Mouse (Mus musculus): Measurements from ENCODE around the gene Eif2ak1. TPM values are rescaled to one million over a fixed set of nuclear protein-coding genes. Genes with fewer than 3 reads are reported as not detected.

Gene Eif2ak1
- polyA plus RNA-seq, 1 experiment, result 30.0 TPM

- TF ChIP-seq POLR2A (IDR thresholded peaks at IDR 0.05; ENCODE audit: low read depth, low read length) (no peak), CTCF (IDR thresholded peaks at IDR 0.05; ENCODE audit: borderline replicate concordance, insufficient read depth, low read length) (no peak)
- no peaks in the 10 kb centered on the region for H3K4me1 ChIP-seq (ENCODE audit: control insufficient read depth, insufficient read depth, low read length)
- H3K4me3 ChIP-seq (ENCODE audit: insufficient read depth, low read length), result no peak overlapping the region
- H3K27ac ChIP-seq (ENCODE audit: insufficient read depth, low read length), result no peak overlapping the region
Observed at GRCm38 (mm10) chr5:143924781-143925452, 107.3 kb downstream of the Eif2ak1 start.

GRCm38 (mm10) chr5:143927875-143928274, 110.3 kb downstream of the Eif2ak1 start, which contains the start of gene Gm42421:
Gm42421 (plus strand) TSS chr5:143928175.
- TF ChIP-seq CTCF (IDR thresholded peaks at IDR 0.05; ENCODE audit: borderline replicate concordance, insufficient read depth, low read length) (no peak), POLR2A (IDR thresholded peaks at IDR 0.05; ENCODE audit: low read depth, low read length) (no peak)

GRCm38 (mm10) chr5:143929291-143929690, 111.7 kb downstream of the Eif2ak1 start:
- Histone ChIP-seq H3K4me1 (ENCODE audit: control insufficient read depth, insufficient read depth, low read length) (no peaks in the 10 kb centered on the region), H3K4me3 (ENCODE audit: insufficient read depth, low read length) (no peak overlapping the region), H3K27ac (ENCODE audit: insufficient read depth, low read length) (no peak overlapping the region)
- TF ChIP-seq CTCF (IDR thresholded peaks at IDR 0.05; ENCODE audit: borderline replicate concordance, insufficient read depth, low read length) (no peak), POLR2A (IDR thresholded peaks at IDR 0.05; ENCODE audit: low read depth, low read length) (no peak)

More at GRCm38 (mm10) chr5:143927875-143928274, 110.3 kb downstream of the Eif2ak1 start, which contains the start of gene Gm42421:
- Histone ChIP-seq H3K4me1 (ENCODE audit: control insufficient read depth, insufficient read depth, low read length) (no peaks in the 10 kb centered on the region), H3K4me3 (ENCODE audit: insufficient read depth, low read length) (no peak within 1 kb of the TSS), H3K27ac (ENCODE audit: insufficient read depth, low read length) (no peak within 1 kb of the TSS)

GRCm38 (mm10) chr5:143930656-143931055, 113.1 kb downstream of the Eif2ak1 start:
- Histone ChIP-seq H3K4me3 (ENCODE audit: insufficient read depth, low read length) (no peak overlapping the region), H3K4me1 (ENCODE audit: control insufficient read depth, insufficient read depth, low read length) (no peaks in the 10 kb centered on the region), H3K27ac (ENCODE audit: insufficient read depth, low read length) (no peak overlapping the region)
- no peak for TF ChIP-seq CTCF (IDR thresholded peaks at IDR 0.05; ENCODE audit: borderline replicate concordance, insufficient read depth, low read length)
- no peak for TF ChIP-seq POLR2A (IDR thresholded peaks at IDR 0.05; ENCODE audit: low read depth, low read length)

- Histone ChIP-seq H3K4me1 (ENCODE audit: control insufficient read depth, insufficient read depth, low read length) (no peaks in the 10 kb centered on the region), H3K27ac (ENCODE audit: insufficient read depth, low read length) (no peak overlapping the region), H3K4me3 (ENCODE audit: insufficient read depth, low read length) (no peak overlapping the region)
- no peak for TF ChIP-seq POLR2A (IDR thresholded peaks at IDR 0.05; ENCODE audit: low read depth, low read length)
- no peak for TF ChIP-seq CTCF (IDR thresholded peaks at IDR 0.05; ENCODE audit: borderline replicate concordance, insufficient read depth, low read length)
Observed at GRCm38 (mm10) chr5:143931863-143932580, 114.4 kb downstream of the Eif2ak1 start.

- H3K27ac ChIP-seq (ENCODE audit: insufficient read depth, low read length), result no peak within 1 kb of the TSS
- no peaks in the 10 kb centered on the region for H3K4me1 ChIP-seq (ENCODE audit: control insufficient read depth, insufficient read depth, low read length)
- no peak within 1 kb of the TSS for H3K4me3 ChIP-seq (ENCODE audit: insufficient read depth, low read length)
- no peak for TF ChIP-seq POLR2A (IDR thresholded peaks at IDR 0.05; ENCODE audit: low read depth, low read length)
- TF ChIP-seq CTCF (IDR thresholded peaks at IDR 0.05; ENCODE audit: borderline replicate concordance, insufficient read depth, low read length), result no peak
Observed at GRCm38 (mm10) chr5:143932831-143933230, 115.2 kb downstream of the Eif2ak1 start, which contains the start of gene Rsph10b. Rsph10b (plus strand) TSS chr5:143933035.

- TF ChIP-seq CTCF (IDR thresholded peaks at IDR 0.05; ENCODE audit: borderline replicate concordance, insufficient read depth, low read length), result no peak
- no peak for TF ChIP-seq POLR2A (IDR thresholded peaks at IDR 0.05; ENCODE audit: low read depth, low read length)
- H3K4me3 ChIP-seq (ENCODE audit: insufficient read depth, low read length), result no peak overlapping the region
- H3K4me1 ChIP-seq (ENCODE audit: control insufficient read depth, insufficient read depth, low read length), result no peaks in the 10 kb centered on the region
- H3K27ac ChIP-seq (ENCODE audit: insufficient read depth, low read length), result no peak overlapping the region
Observed at GRCm38 (mm10) chr5:143933414-143933813, 115.8 kb downstream of the Eif2ak1 start.

GRCm38 (mm10) chr5:143933875-143934274, 116.3 kb downstream of the Eif2ak1 start:
- Histone ChIP-seq H3K4me3 (ENCODE audit: insufficient read depth, low read length) (no peak overlapping the region), H3K4me1 (ENCODE audit: control insufficient read depth, insufficient read depth, low read length) (no peaks in the 10 kb centered on the region), H3K27ac (ENCODE audit: insufficient read depth, low read length) (no peak overlapping the region)
- TF ChIP-seq POLR2A (IDR thresholded peaks at IDR 0.05; ENCODE audit: low read depth, low read length), result no peak
- no peak for TF ChIP-seq CTCF (IDR thresholded peaks at IDR 0.05; ENCODE audit: borderline replicate concordance, insufficient read depth, low read length)

GRCm38 (mm10) chr5:143936156-143936555, 118.6 kb downstream of the Eif2ak1 start:
- no peak for TF ChIP-seq CTCF (IDR thresholded peaks at IDR 0.05; ENCODE audit: borderline replicate concordance, insufficient read depth, low read length)
- no peak for TF ChIP-seq POLR2A (IDR thresholded peaks at IDR 0.05; ENCODE audit: low read depth, low read length)
- H3K4me3 ChIP-seq (ENCODE audit: insufficient read depth, low read length), result no peak overlapping the region
- no peaks in the 10 kb centered on the region for H3K4me1 ChIP-seq (ENCODE audit: control insufficient read depth, insufficient read depth, low read length)

GRCm38 (mm10) chr5:143941588-143941987, 124.0 kb downstream of the Eif2ak1 start:
- H3K4me1 ChIP-seq (ENCODE audit: control insufficient read depth, insufficient read depth, low read length), result no peaks in the 10 kb centered on the region
- no peak overlapping the region for H3K27ac ChIP-seq (ENCODE audit: insufficient read depth, low read length)
- TF ChIP-seq CTCF (IDR thresholded peaks at IDR 0.05; ENCODE audit: borderline replicate concordance, insufficient read depth, low read length) (no peak), POLR2A (IDR thresholded peaks at IDR 0.05; ENCODE audit: low read depth, low read length) (no peak)
- no peak overlapping the region for H3K4me3 ChIP-seq (ENCODE audit: insufficient read depth, low read length)

More at GRCm38 (mm10) chr5:143936156-143936555, 118.6 kb downstream of the Eif2ak1 start:
- H3K27ac ChIP-seq (ENCODE audit: insufficient read depth, low read length), result no peak overlapping the region

All from embryonic fibroblast, embryonic 13.5 days (primary cell).